Mouse (Mus musculus): ENCODE results near the gene Gpr37l1. TPM values are rescaled to one million over a fixed set of nuclear protein-coding genes. Genes with fewer than 3 reads are reported as not detected.
A peak's percentile ranks its signal among the peaks of the same experiment; 100 is the strongest.

Gpr37l1 gene
- polyA plus RNA-seq, 1 experiment from 2014 or later: 2.7 TPM

DNA sequence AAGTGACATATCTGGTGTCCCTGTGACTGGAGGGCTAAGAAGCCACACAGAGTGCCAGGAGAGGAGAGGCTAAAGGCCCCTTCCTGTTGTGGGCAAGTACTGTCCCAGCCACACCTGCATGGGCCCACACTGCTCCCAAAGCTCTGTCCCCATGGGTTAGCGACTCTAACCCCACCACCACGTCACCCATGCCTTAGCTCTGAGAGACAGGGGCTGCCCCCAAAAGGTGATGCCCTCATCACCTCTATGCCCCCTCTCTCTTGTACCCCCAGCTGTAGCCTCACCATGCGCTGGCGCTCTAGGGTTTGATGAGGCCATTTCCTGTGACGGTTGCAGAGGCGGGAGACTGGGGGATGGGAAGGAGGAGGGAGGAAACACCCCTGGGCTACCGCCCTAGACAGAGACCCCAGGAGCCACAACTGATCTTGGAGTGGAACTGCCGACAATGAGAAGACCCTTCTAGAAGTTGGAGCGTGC is 34.5 kb downstream of the Gpr37l1 start:
- Histone ChIP-seq H3K4me2 (ENCODE audit: low read length) (no peak overlapping the region), H3K9ac (ENCODE audit: low read depth, low read length) (no peak overlapping the region), H3K27me3 (ENCODE audit: control insufficient read depth, insufficient read depth, low read depth, low read length) (no peaks in the 10 kb centered on the region), H3K9me3 (replicated peaks; ENCODE audit: control insufficient read depth, low read length, poor library complexity, severe bottlenecking) (no peaks in the 10 kb centered on the region), H3K4me3 (ENCODE audit: low read depth, low read length) (no peak overlapping the region), H3K27ac (ENCODE audit: low read length) (no peak overlapping the region), H3K4me1 (ENCODE audit: control insufficient read depth, insufficient read depth, low read length) (no peaks in the 10 kb centered on the region), H3K36me3 (ENCODE audit: control insufficient read depth, insufficient read depth, low read length) (no peaks in the 10 kb centered on the region)
- WGBS: 83% methylated on average over 9 of the region's 9 CpGs
- ATAC-seq: no peak

DNA sequence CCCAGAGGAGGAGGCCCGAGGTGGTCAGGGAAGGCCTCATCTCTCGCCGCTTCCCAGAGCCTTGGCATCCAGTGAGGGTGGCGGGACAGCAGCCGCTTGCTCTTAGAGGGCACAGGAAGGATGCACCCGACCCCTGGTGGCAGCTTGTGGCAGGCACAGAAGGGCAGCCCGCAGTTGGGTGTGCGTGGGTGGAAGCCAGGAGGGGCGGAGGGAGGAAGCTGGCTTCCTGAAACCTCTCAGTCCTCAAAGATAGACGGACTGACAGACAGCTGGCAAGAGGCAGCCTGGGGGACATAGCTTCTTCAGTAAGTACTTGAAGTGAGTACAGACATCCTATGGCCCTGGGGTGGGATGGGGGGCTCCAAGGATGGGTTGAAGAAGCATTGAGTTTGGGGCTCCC is 35.0 kb downstream of the Gpr37l1 start, which contains the start of gene Ptpn7:
Gene Ptpn7 (plus strand): TSS at position 228 of the 400 bp plus-strand sequence.
- no peak for ATAC-seq
- no peaks in the 10 kb centered on the region for H3K27me3 ChIP-seq (ENCODE audit: control insufficient read depth, insufficient read depth, low read depth, low read length)
- H3K27ac ChIP-seq (ENCODE audit: low read length): no peak within 1 kb of the TSS
- WGBS: 51% methylated on average over 10 of the region's 10 CpGs
- no peak within 1 kb of the TSS for H3K9ac ChIP-seq (ENCODE audit: low read depth, low read length)
- H3K4me1 ChIP-seq (ENCODE audit: control insufficient read depth, insufficient read depth, low read length): no peaks in the 10 kb centered on the region
- no peak within 1 kb of the TSS for H3K4me3 ChIP-seq (ENCODE audit: low read depth, low read length)
- H3K9me3 ChIP-seq (replicated peaks; ENCODE audit: control insufficient read depth, low read length, poor library complexity, severe bottlenecking): no peaks in the 10 kb centered on the region
- no peaks in the 10 kb centered on the region for H3K36me3 ChIP-seq (ENCODE audit: control insufficient read depth, insufficient read depth, low read length)
- no peak within 1 kb of the TSS for H3K4me2 ChIP-seq (ENCODE audit: low read length)

DNA sequence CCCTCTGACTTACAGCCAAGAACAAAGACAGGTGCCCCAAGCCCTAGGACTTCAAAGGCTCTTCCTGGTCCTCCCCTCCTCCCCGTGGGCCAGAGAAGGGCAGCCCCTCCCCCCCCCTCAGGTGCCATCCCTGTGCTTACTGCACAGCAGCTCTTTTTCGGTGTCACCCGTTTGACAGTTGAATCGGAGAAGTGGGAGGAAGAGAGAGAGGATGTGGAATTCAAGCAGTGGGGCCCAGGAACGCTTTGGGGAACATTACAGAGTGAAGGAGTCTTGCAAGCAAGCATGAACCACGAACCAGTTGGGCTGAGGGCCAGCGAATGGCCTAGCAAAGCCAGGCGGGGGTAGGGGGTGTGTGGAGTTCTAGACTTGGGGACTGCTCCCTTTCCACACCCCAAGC is 35.9 kb downstream of the Gpr37l1 start:
- H3K4me1 ChIP-seq (ENCODE audit: control insufficient read depth, insufficient read depth, low read length): no peaks in the 10 kb centered on the region
- no peak overlapping the region for H3K9ac ChIP-seq (ENCODE audit: low read depth, low read length)
- no peaks in the 10 kb centered on the region for H3K36me3 ChIP-seq (ENCODE audit: control insufficient read depth, insufficient read depth, low read length)
- no peak overlapping the region for H3K27ac ChIP-seq (ENCODE audit: low read length)
- H3K27me3 ChIP-seq (ENCODE audit: control insufficient read depth, insufficient read depth, low read depth, low read length): no peaks in the 10 kb centered on the region
- H3K9me3 ChIP-seq (replicated peaks; ENCODE audit: control insufficient read depth, low read length, poor library complexity, severe bottlenecking): no peaks in the 10 kb centered on the region
- H3K4me2 ChIP-seq (ENCODE audit: low read length): no peak overlapping the region
- 67% methylated on average over 8 of the region's 8 CpGs for WGBS
- ATAC-seq: no peak
- no peak overlapping the region for H3K4me3 ChIP-seq (ENCODE audit: low read depth, low read length)

DNA sequence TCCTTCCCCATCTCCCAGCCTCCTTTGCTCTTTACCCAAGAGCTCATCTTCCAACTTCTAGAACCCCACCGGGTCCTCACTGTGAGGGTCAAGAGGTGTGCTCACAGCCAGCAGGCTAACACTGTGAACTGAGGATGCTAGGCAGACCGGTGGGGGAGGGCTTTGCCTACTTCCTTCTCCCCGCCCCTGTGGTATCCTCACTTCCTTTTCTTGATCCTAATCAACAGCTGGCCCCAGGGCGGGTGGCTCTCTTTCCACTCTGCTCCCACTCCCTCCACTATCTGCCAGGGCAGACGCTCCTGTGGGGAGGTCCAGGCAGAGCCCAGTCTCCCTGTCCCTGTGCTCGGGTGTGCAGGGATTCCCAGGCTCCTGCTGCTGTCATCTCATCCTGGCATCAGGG is 36.4 kb downstream of the Gpr37l1 start:
- no peaks in the 10 kb centered on the region for H3K36me3 ChIP-seq (ENCODE audit: control insufficient read depth, insufficient read depth, low read length)
- H3K9me3 ChIP-seq (replicated peaks; ENCODE audit: control insufficient read depth, low read length, poor library complexity, severe bottlenecking): no peaks in the 10 kb centered on the region
- H3K4me2 ChIP-seq (ENCODE audit: low read length): no peak overlapping the region
- 47% methylated on average over 6 of the region's 6 CpGs for WGBS
- no peaks in the 10 kb centered on the region for H3K27me3 ChIP-seq (ENCODE audit: control insufficient read depth, insufficient read depth, low read depth, low read length)
- no peak overlapping the region for H3K4me3 ChIP-seq (ENCODE audit: low read depth, low read length)
- H3K27ac ChIP-seq (ENCODE audit: low read length): no peak overlapping the region
- no peak for ATAC-seq
- no peak overlapping the region for H3K9ac ChIP-seq (ENCODE audit: low read depth, low read length)
- H3K4me1 ChIP-seq (ENCODE audit: control insufficient read depth, insufficient read depth, low read length): no peaks in the 10 kb centered on the region; the same call in 1 of the 2 replicates

DNA sequence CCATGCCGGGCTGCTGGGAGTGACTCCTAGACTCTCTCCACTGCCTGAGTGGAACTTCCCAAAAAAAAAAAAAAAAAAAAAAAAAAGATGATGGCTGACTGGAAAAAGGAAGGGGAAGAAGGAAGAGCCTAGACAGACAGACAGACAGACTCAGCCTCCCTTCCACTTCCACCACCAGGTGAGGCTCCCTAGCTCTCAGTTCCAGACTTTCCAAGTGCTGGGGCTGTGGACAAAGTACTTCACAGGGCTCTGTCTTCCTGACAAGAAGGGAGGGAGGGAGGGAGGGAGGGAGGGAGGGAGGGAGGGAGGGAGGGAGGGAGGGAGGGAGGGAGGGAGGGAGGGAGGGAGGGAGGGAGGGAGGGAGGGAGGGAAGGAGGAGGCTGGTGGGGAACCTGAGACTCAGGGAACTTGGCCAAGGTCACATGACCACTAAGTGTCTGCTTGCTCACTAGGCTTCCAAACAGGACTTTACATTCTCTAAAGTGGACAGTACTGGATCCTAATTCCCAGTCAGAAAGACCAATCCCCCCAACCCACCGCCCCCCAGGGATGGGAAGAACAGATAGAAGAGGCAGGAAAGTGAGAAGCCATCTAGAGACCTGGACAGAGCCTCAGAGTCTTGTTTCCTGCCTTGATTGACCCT is 37.0 kb downstream of the Gpr37l1 start:
- no peak for ATAC-seq
- Histone ChIP-seq H3K27ac (ENCODE audit: low read length) (no peak overlapping the region), H3K4me1 (ENCODE audit: control insufficient read depth, insufficient read depth, low read length) (no peaks in the 10 kb centered on the region; the same call in 1 of the 2 replicates), H3K9ac (ENCODE audit: low read depth, low read length) (no peak overlapping the region), H3K9me3 (replicated peaks; ENCODE audit: control insufficient read depth, low read length, poor library complexity, severe bottlenecking) (no peaks in the 10 kb centered on the region), H3K4me3 (ENCODE audit: low read depth, low read length) (no peak overlapping the region), H3K27me3 (ENCODE audit: control insufficient read depth, insufficient read depth, low read depth, low read length) (no peaks in the 10 kb centered on the region), H3K36me3 (ENCODE audit: control insufficient read depth, insufficient read depth, low read length) (no peaks in the 10 kb centered on the region), H3K4me2 (ENCODE audit: low read length) (no peak overlapping the region)
- WGBS: 67% methylated on average over 2 of the region's 2 CpGs

DNA sequence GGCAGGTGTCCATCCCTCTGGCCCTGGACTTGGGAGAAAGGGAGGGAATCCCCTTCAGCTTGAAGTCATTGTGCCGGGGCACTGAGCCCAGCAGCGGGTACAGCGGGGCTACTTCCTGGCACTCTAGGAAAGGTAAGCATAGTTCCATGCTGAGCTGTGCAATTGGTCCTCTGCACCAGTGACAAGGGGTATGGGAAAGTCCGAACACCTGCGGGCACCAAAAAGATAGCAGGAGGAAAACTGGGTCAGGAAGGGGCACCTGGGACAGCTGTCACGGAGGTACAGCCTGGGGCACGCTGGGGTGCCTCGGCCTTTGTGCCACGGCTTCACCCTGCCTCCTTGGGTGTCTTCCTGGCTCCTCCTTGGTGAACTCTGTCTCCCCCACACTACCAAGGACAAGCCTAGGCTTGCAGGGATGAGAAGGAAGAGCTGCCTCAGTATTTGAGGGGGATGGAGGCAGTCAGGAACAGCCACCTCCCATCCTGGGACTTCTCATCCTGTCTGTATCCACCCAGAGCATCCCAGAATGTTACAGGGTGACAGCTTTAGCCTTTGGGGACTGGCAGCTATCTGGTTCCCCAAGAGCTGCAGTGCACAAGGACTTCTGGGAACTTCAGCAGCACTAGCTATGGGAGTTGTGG is 37.8 kb downstream of the Gpr37l1 start:
- Histone ChIP-seq H3K4me2 (ENCODE audit: low read length) (no peak overlapping the region), H3K36me3 (ENCODE audit: control insufficient read depth, insufficient read depth, low read length) (no peaks in the 10 kb centered on the region), H3K27me3 (ENCODE audit: control insufficient read depth, insufficient read depth, low read depth, low read length) (no peaks in the 10 kb centered on the region), H3K27ac (ENCODE audit: low read length) (no peak overlapping the region), H3K4me3 (ENCODE audit: low read depth, low read length) (no peak overlapping the region), H3K4me1 (ENCODE audit: control insufficient read depth, insufficient read depth, low read length) (no peaks in the 10 kb centered on the region; the same call in 1 of the 2 replicates), H3K9me3 (replicated peaks; ENCODE audit: control insufficient read depth, low read length, poor library complexity, severe bottlenecking) (no peaks in the 10 kb centered on the region), H3K9ac (ENCODE audit: low read depth, low read length) (no peak overlapping the region)
- 60% methylated on average over 9 of the region's 9 CpGs for WGBS
- ATAC-seq: no peak

DNA sequence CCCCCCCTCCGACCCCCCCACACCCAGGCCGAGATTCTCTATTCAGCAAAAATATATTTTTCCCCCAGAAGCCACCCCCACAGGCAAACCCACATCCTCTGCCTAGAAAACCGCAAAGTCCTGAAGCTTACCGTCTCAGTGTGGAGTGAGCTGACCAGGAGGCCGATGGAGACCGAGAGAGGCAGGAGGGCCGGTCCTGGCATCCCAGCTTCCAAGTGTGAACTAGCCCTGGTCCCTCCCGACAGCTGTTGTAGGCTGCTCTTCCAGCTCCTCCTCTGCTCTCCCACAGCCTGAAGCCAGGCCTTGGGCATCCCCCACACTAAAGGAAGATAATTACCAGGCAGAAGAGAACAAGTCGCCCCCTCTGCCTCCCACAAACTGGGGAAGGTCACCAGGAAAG is 38.5 kb downstream of the Gpr37l1 start:
- no peaks in the 10 kb centered on the region; the same call in 1 of the 2 replicates for H3K4me1 ChIP-seq (ENCODE audit: control insufficient read depth, insufficient read depth, low read length)
- no peak overlapping the region for H3K4me2 ChIP-seq (ENCODE audit: low read length)
- H3K27ac ChIP-seq (ENCODE audit: low read length): no peak overlapping the region
- WGBS: 27% methylated on average over 9 of the region's 9 CpGs
- no peak overlapping the region for H3K4me3 ChIP-seq (ENCODE audit: low read depth, low read length)
- no peaks in the 10 kb centered on the region for H3K36me3 ChIP-seq (ENCODE audit: control insufficient read depth, insufficient read depth, low read length)
- H3K9ac ChIP-seq (ENCODE audit: low read depth, low read length): no peak overlapping the region; the same call in 1 of the 2 replicates
- no peaks in the 10 kb centered on the region for H3K9me3 ChIP-seq (replicated peaks; ENCODE audit: control insufficient read depth, low read length, poor library complexity, severe bottlenecking)
- ATAC-seq: no peak
- H3K27me3 ChIP-seq (ENCODE audit: control insufficient read depth, insufficient read depth, low read depth, low read length): no peaks in the 10 kb centered on the region

DNA sequence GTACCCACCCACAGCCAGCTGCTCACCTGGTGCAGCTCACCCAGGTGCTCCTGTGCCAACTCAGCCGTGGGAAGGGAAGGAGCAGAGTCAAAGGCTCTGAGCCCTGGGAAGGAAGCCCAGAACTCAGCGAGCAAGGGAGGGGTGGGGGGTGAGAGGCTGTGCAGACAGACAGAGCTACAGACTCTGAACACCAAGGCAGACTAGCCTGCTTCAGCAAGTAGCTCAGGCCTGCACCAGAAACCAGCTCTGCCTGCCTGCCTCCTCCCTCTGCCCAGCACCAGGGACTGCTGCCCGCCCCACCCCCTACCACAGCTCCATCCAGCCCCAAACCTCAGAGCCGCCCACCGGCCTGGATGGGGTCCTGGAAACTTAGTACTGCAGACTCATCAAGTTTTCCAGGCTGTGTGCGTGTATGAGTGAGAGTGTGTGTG is 39.5 kb downstream of the Gpr37l1 start:
- H3K36me3 ChIP-seq (ENCODE audit: control insufficient read depth, insufficient read depth, low read length): no peaks in the 10 kb centered on the region
- no peak overlapping the region for H3K4me2 ChIP-seq (ENCODE audit: low read length)
- 57% methylated on average over 5 of the region's 6 CpGs for WGBS
- no peaks in the 10 kb centered on the region for H3K27me3 ChIP-seq (ENCODE audit: control insufficient read depth, insufficient read depth, low read depth, low read length)
- no peaks in the 10 kb centered on the region for H3K9me3 ChIP-seq (replicated peaks; ENCODE audit: control insufficient read depth, low read length, poor library complexity, severe bottlenecking)
- ATAC-seq: no peak
- H3K4me3 ChIP-seq (ENCODE audit: low read depth, low read length): no peak overlapping the region
- H3K27ac ChIP-seq (ENCODE audit: low read length): no peak overlapping the region
- H3K4me1 ChIP-seq (ENCODE audit: control insufficient read depth, insufficient read depth, low read length): no peaks in the 10 kb centered on the region; the same call in 1 of the 2 replicates
- no peak overlapping the region for H3K9ac ChIP-seq (ENCODE audit: low read depth, low read length)

DNA sequence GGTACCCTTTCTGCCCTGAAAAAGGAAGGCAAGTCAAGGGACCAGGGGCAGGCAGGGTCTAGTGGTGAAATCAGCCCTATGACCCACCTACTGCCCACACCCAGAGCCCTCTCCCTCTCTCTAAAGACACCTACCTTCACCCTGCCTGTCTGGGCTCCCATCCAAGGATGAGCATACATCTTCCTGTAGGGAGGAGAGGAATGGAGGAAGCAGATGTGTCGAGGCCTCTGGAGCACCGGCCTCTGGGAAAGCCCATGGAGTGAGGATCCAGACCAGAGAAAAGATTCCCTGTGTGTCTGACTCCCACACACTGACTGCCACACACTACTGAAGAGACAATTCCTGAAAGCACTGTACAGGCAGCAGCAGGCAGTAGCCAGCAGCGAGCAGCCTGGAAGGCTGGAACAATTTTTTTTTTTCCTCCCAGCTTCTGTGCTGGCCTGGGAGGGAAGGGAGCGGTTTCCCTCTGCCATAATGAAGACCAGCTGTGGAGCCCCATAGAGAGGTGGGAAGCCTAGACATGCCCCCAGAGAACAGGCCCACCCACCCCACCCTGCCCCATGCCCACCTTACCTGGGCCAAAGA is 40.9 kb downstream of the Gpr37l1 start:
- 70% methylated on average over 4 of the region's 4 CpGs for WGBS
- Histone ChIP-seq H3K27me3 (ENCODE audit: control insufficient read depth, insufficient read depth, low read depth, low read length) (no peaks in the 10 kb centered on the region), H3K9ac (ENCODE audit: low read depth, low read length) (0 out of 2 replicates have a peak overlapping the region, but pooled peaks have one; percentile 6), H3K36me3 (ENCODE audit: control insufficient read depth, insufficient read depth, low read length) (no peaks in the 10 kb centered on the region), H3K9me3 (replicated peaks; ENCODE audit: control insufficient read depth, low read length, poor library complexity, severe bottlenecking) (no peaks in the 10 kb centered on the region), H3K4me3 (ENCODE audit: low read depth, low read length) (no peak overlapping the region), H3K4me2 (ENCODE audit: low read length) (no peak overlapping the region), H3K4me1 (ENCODE audit: control insufficient read depth, insufficient read depth, low read length) (no peaks in the 10 kb centered on the region; the same call in 1 of the 2 replicates), H3K27ac (ENCODE audit: low read length) (no peak overlapping the region)
- ATAC-seq: no peak
